Mouse (Mus musculus) mouse trophoblast stem cell (cell line): ENCODE measurements around the gene Slc26a1.

Source experiments
- in situ Hi-C, 2 experiments: fragments of 300-500 bp; cut with MseI, MboI; formaldehyde crosslinking; loops; 2 replicates in 1 of 2; 3 replicates in 1 of 2; pipeline ENCODE4 v1.15.1; 2025

The Slc26a1 gene

GRCm38 (mm10) chr5:108621870-108622269 is 53.5 kb downstream of the Slc26a1 start:
- in situ Hi-C loops: no loop called here
